Mouse (Mus musculus): ENCODE data around the gene 2010111I01Rik.

- no peak for TF ChIP-seq CTCF (IDR thresholded peaks at IDR 0.05; ENCODE audit: control insufficient read depth, insufficient read depth, insufficient replicate concordance, low read depth, low read length)
- no peak for TF ChIP-seq POLR2A (IDR thresholded peaks at IDR 0.05; ENCODE audit: control insufficient read depth, low read depth, low read length)
Measured at GRCm38 (mm10) chr13:62968223-62968622, 3.5 kb downstream of the 2010111I01Rik start.
